Mouse (Mus musculus) embryo, embryonic 10 days (tissue): Measurements from ENCODE around the gene Trap1a.
"Not testable (repeated sequence)": the region's sequence is repeated elsewhere in the genome, so short reads cannot be mapped to it uniquely, and the experiment has no call there.

Experiments
- DNase-seq: peaks from one replicate; pipeline ENCODE4 v3.0.0-alpha.2; 2015; ENCODE audit warnings: low spot score

The Trap1a gene

DNA sequence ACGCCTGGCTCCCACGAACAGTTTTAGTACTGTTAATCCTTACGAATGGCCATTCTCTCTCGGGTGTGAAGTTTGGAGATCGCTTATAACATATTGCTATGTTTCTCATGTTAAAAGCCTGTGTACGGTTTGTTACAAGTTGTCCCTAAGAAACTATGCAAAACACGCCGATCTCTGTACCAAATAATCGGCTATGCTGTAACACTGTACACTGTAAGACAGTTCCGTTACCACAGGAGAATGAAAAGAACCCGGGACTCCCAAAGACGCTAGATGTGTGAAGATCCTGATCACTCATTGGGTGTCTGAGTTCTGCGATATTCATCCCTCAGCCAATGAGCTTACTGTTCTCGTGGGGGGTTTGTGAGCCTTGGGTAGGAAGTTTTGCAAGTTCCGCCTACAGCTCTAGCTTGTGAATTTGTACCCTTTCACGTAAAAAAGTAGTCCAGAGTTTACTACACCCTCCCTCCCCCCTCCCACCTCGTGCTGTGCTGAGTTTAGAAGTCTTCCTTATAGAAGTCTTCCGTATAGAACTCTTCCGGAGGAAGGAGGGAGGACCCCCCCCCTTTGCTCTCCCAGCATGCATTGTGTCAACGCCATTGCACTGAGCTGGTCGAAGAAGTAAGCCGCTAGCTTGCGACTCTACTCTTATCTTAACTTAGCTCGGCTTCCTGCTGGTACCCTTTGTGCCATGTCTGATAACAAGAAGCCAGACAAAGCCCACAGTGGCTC lies at the start of gene Trap1a:
Trap1a (plus strand) TSS at position 421 of the 732 bp plus-strand sequence.
- DNase-seq, result no peak

DNA sequence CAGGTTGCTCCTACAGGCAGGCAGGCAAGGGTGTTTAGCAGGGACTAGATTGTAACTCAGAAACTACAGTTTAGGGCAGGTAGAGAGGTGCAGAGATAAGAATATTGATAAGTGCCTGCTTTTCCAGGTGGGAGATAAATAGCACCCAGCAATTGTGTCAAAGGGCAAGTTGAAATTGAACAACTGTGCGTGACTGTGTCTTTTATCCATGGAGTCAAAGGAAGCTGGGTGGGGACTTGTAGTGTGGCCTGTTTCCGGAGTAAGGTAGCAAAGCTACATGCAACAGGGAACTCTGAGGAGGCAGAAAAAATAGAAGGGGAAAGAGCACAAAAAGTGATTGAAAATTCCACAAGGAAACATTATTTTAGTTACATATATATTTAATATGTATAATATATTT lies 40.4 kb upstream of the Trap1a start:
- DNase-seq, result no peak

DNA sequence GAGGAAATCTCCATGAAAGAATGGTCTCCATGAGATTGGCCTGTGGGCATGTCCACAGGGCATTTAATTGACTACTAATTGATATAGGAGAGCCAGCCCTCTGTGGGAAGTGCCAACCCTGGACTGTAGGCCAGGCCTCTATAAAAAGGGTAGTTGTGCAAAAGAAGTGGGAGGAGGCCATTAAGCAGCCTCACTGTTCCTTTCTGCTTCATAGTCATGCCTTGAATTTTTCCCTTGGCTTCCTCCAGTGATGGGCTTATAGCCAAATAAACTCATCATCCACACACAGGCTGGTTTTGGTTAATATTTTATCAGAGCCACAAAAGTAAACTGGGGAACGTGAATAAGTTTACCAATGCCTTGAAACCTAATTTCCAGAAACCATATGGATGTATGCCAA lies 38.2 kb upstream of the Trap1a start:
- DNase-seq, result no peak

DNA sequence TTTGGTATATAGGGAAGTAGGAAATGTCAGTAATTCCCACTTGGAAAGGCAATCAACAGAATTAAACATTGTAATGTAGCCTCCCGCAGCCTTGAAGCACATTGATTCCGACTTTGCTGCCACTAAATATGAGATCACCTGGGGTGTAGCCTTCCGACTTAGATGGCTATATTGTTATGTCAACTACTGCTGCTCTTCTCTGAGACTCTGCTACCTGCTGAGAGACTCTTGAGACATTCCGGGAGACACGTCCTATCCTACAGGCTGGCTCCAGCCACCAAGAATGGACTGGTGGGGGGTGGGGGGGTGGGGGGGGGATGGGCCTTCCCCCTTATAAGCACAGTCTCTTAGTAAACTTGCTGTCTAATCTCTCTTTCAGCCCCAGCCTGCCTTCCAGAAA lies 16.1 kb upstream of the Trap1a start:
- not testable (repeated sequence) for DNase-seq

DNA sequence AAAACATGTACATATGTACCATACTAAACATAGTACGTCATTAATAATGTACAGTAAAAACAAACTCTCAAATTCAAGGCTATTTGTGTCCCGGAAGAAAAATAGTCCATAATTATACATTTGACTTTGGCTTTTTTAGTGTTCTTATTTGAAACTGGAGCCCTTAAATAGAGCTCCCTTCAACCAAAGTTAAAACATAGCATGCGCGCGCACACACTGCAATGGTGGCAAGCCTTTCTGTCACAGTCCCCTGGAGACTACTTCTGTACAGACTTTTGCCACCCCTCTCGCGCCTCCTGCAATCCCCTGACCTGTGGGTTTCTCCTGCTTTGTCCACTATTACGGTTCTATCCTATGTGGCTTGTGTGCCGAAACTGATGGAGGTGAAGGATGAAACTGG lies 900 bp upstream of the Trap1a start:
- DNase-seq, result no peak

DNA sequence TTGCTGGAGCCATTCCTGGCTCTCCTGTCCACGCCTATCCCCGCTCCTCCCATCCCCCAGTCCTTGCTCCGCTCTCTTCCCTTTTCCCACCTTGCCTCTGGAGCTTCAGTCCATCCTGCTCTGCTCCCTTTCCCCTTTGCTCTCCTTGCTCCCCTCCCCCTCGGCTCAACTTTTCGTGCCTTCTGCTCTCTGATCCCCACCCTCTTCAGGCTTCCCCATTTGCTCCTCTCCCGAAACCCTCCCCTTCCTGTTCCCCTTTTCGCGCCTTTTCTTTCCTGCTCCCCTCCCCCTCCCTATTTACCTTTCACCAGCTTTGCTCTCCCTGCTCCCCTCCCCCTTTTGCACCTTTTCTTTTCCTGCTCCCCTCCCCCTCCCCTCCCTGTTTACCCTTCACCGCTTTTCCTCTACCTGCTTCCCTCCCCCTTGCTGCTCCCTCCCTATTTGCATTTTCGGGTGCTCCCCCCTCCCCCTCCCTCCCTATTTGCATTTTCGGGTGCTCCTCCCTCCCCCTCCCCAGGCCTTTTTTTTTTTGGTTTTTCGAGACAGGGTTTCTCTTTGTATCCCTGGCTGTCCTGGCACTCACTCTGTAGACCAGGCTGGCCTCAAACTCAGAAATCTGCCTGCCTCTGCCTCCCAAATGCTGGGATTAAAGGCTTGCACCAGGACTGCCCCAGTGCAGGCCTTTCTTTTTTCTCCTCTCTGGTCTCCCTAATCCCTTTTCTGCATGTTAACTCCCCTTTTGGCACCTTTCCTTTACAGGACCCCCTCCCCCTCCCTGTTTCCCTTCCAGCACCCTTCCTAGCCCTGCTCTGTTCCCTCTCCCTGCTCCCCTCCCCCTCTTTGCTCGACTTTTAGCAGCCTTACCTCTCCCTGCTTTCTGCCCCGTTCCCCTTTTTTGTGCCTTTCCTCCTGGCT lies 1.3 kb downstream of the Trap1a start:
- DNase-seq, result no peak

DNA sequence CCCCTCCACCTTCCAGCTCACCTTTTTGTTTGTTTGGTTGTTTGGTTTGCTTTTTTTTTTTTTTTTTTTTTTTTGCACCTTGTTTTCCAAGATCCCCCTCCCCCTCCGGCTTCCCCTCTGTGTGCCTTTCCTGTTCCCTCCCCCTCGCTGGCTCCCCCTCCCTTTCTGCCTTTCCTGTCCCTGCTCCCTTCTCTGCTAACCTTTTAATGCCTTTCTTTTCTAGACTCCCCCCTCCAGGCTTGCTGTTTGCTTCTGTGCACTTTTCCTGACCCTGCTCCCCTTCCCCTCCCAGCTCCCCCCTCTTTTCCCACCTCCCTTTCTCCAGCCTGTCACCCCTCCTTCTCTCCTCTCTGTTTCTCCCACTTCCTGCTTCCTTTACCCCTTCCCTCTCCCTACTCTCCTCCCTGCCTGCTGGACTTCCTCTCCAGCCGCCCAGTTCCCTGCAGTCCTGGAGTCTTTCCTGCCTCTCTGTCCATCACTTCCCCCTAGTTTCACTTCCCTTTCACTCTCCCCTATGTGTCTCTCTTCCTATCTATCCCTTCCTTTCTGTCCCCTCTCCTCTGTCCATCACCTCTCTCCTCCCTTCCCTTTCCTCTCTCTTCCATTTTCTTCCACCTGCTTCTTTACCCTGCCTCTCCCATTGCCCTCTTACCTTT lies 2.1 kb downstream of the Trap1a start:
- DNase-seq, result no peak

DNA sequence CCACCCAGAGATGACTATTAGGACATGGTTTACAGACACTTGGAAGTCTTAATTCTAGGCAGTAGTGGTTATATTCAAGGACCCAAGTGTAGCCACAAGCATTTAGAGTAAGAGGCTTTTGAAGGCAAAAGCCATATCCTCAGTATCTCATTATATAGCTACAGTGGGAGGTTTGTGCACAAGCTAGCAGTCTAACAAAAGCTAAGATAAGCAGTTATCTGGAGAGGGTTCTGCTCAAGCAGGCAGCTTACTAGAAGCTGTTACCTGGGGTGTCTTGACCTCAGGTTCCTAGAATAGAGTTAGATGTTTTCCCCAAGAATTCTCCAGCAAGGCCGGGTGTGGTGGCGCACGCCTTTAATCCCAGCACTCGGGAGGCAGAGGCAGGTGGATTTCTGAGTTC lies 6.1 kb downstream of the Trap1a start:
- no peak for DNase-seq

DNA sequence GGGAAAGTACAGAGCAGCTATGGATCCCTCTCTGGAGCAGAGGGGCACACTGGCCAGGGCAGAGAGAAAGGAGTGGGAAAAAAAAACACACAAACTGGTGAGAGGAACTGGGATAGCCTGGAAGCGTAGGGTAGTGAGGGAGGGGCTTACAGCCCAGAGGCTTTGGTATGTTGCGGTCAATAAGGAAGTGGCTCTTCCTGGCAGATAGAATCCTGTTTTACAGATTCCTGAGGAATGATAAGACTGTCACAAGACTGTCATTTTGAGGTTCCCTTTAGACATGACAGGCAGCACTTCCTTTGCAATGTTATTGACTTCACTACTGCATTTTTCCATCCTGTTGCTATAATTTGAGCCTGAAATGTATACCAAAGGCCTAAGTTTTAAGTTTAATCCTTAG lies 7.7 kb downstream of the Trap1a start:
- DNase-seq, result no peak

DNA sequence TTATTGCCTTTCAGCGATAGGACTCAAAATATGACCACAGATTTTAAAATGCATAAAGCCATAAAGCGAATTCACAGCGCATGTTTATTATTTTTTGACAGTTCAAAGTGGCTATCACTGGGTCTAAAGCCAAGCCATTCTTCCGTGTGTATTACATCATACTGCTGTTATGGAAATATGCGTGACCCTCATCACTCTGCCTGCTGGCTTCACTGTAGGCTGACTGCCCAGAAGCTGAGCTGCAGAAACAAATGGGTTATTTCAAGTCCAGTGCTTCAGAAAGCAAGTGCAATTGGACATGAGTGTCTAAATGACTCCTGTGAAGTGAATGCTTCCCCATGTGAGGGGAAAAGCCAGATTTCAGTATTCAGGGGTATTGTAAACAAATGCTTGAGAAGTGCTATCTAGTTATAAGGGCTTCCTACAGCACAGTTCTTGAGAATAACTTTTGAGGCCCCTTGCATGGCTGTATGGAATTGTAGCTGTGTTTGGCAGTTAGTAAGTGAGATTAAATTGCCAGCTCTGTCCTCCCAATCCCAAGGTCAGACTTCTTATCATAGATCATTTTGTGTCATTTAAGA lies 18.8 kb downstream of the Trap1a start:
- no peak for DNase-seq

DNA sequence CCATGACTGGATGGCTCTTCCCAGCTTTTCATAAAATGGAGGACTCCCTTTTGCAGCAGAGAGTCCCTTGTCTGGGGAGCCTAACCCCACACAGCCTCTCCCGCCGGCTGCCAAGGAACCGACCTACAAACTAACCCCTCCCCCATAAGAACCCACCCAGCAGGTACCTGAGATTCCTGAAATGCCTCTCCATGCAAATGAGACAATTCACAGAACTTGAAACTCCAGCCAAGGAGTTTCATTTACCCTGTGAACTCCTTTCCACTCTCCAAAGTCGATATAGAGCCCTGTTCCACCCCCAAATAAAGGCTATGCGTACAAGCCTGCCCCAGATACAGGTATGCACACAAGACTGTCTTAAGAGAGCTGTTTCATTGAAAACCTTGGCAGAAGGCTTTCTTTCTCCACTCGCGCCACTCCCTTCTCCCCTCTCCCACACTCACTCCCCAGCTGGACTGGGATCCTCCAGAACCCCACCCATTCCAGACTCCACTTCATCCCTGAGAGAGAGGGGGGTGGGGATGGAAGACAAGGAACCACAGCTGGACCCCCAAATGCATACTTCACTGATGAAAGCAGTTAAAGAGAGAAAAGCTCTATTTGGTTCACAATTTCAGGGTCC lies 24.3 kb downstream of the Trap1a start:
- DNase-seq, result no peak

DNA sequence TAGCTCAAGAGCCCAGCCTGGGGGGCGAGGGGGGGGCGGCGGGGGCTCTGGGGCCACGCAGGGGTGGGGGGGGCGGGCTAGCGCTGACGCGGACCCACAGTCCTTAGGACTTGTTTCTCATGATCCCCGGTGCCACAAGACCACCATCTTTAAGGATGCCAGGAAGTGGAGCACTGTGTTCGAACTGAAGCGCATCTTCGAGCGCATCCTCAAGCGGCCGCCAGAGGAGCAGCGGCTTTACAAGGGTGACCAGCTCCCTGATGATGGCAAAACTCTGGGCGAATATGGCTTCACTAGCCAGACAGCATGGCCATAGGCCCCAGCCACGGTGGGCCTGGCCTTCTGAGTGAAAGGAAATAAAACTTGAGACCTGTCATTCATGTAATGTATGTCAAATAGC lies 24.9 kb downstream of the Trap1a start:
- no peak for DNase-seq

DNA sequence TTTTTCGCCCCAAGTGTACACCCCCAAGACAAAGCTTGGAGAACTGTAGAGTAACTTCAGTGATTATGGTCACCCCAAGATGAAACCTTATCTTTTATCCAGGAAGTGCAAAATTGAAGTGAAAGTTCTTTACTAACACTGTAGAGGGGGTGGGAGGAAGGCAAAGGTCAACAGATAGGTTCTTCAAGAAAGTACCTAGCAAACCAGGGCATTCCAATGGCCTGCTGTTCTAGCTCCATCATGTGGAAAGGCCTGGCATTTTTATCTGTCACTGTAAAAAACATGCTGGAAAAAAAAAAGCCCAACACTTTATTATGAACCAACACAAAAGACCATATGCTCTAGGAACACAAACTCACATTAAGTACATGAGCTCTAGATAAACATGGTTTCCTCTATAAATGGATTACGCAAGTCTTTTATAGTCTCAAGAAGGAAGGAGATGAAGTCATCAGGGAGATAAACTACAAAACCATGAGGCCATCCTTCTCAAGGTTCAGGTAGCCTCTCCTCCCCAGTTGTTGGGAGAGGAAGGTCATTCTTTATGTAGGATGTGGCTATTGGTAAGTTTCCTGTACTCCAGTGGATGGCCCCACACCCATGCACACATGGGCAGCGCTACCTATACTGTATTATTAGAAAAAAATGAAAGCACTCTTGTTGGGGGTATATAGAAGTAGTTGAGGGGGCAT lies 33.5 kb downstream of the Trap1a start:
- no peak for DNase-seq

DNA sequence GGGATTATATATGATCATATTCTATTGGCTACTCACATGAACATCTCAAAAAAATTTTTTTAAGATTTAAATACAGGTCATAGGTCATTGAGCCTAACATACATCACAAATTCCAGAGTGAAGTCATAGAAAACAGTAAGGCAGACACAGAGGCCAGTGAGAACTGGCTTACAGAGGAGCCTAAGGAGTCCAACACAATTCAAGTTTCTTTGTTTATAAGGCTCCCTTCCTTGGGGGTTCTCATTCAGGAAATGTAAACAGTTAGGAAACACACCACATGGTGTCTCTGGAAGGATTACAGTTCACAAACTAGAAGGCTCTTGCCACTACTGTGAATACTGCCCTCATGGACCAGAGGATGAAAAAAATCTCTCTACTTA lies 34.0 kb downstream of the Trap1a start:
- no peak for DNase-seq

DNA sequence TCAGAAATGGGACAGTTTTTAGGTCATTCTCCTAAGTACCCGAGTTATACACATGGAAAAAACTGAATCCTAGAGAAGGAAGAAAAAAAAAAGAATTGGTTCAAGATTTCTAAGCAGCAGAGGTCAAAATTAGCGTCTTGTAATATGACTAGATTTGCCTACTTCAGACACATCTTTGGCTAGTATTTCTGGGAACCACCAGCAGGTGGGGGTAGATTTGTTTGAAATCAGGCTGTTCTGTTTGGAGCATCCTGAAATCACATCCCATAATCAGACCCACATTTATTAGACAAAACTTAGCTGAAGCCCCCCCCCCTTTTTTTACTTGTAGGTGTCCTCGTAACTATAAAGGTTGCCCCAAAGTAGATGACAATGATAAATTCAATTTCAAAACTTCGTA lies 35.6 kb downstream of the Trap1a start:
- DNase-seq, result no peak

DNA sequence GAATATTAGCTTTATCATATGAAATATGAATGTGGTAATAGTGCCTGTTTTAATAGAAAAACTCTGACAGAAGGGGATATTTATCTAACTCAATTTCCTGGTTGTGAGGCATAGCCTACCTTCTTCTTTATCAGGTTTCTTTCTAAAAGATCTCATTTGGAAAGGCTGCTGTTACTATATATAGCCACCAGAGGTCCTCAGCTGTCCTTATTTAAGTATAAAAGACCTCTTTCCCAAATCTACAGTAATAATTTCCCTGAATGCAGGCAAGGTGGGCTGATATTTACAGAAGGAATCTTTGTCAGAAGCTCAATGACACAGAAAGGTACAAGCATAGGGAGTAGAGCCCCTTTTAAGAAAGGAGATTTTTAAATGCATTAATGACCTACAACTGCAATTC lies 39.2 kb downstream of the Trap1a start:
- DNase-seq, result no peak
